Mouse (Mus musculus) liver, adult 2 months (tissue): ENCODE measurements around the gene Six1. TPM values are rescaled to one million over a fixed set of nuclear protein-coding genes. Genes with fewer than 3 reads are reported as not detected.
"Not testable (repeated sequence)": the region's sequence is repeated elsewhere in the genome, so short reads cannot be mapped to it uniquely, and the experiment has no call there.

Experiments
- DNase-seq: peaks from one replicate; pipeline ENCODE4 v3.0.0-alpha.2; 2011; ENCODE audit warnings: low read depth, low spot score; ENCODE audit errors: extremely low read depth
- H3K27ac ChIP-seq: fragments of 200-500 bp; replicated peaks from 2 replicates; pipeline ENCODE4 v1.5.1; 2012; ENCODE audit warnings: low read depth, mild to moderate bottlenecking, control low read depth, inconsistent platforms, low read length; ENCODE audit not compliant: insufficient read depth
- H3K27me3 ChIP-seq: fragments of 200-500 bp; 2 replicates; pipeline ENCODE4 v1.6.1; 2012; ENCODE audit warnings: mild to moderate bottlenecking, moderate library complexity, low read length, inconsistent platforms; ENCODE audit not compliant: control insufficient read depth, insufficient read depth
- H3K36me3 ChIP-seq: fragments of 200-500 bp; 2 replicates; pipeline ENCODE4 v1.6.1; 2012; ENCODE audit warnings: low read length, inconsistent platforms; ENCODE audit not compliant: control insufficient read depth, insufficient read depth
- H3K4me1 ChIP-seq: fragments of 200-500 bp; 2 replicates; pipeline ENCODE4 v1.6.1; 2011; ENCODE audit warnings: low read length; ENCODE audit not compliant: control insufficient read depth, insufficient read depth
- H3K4me3 ChIP-seq: fragments of 200-500 bp; 2 replicates; pipeline ENCODE4 v1.5.1; 2011; ENCODE audit warnings: low read depth, mild to moderate bottlenecking, control low read depth, low read length, moderate library complexity; ENCODE audit not compliant: insufficient read depth
- H3K79me2 ChIP-seq: fragments of 200-500 bp; 2 replicates; pipeline ENCODE4 v1.6.1; 2012; ENCODE audit warnings: inconsistent platforms, mild to moderate bottlenecking, low read length, moderate library complexity; ENCODE audit not compliant: control insufficient read depth, insufficient read depth
- H3K9ac ChIP-seq: fragments of 200-500 bp; 2 replicates; pipeline ENCODE4 v1.6.1; 2012; ENCODE audit warnings: low read depth, mild to moderate bottlenecking, control low read depth, inconsistent platforms, low read length
- CTCF ChIP-seq: fragments of 200-500 bp; IDR thresholded peaks from 2 replicates; pipeline ENCODE4 v1.5.1; 2011; ENCODE audit warnings: low read depth, low read length, control low read depth
- POLR2A ChIP-seq: fragments of 200-500 bp; IDR thresholded peaks from 2 replicates; pipeline ENCODE4 v1.6.1; 2011; ENCODE audit warnings: low read length, control low read depth; ENCODE audit not compliant: insufficient read depth; ENCODE audit errors: extremely low read depth
- WGBS: fragments of 180-500 bp; shearing (Covaris S2); methylation state at CpG from one replicate; pipeline ENCODE4 v1.1.7; 2018; 5-methylcytosine and 5-hydroxymethylcytosine counted together
- polyA plus RNA-seq: library from polyadenylated mRNA; depleted of rRNA; stranded (reverse); fragments of >200 nt; gene quantifications from 2 replicates; pipeline ENCODE4 v1.2.3, GENCODE M21; 2012; rRNA removed
- total RNA-seq: library from RNA; depleted of rRNA; stranded (reverse); fragments of >200 nt; gene quantifications from 2 replicates; pipeline ENCODE4 v1.2.3, GENCODE M21; 2014; rRNA removed

Gene Six1
- 0.09 TPM in 1 of 2 replicates, not detected in the other for total RNA-seq
- not detected in 2 replicates for polyA plus RNA-seq

- Histone ChIP-seq H3K27ac (no peak within 1 kb of the TSS), H3K27me3 (peaks cover 27% of the 10 kb centered on the region), H3K9ac (0 out of 2 replicates have a peak within 1 kb of the TSS, but pooled peaks have one; percentile 10)
Observed at GRCm38 (mm10) chr12:73053668-73054241, at the start of gene Six1. Six1 (minus strand) TSS chr12:73053887.

GRCm38 (mm10) chr12:73098593-73098992, 44.9 kb upstream of the Six1 start:
- H3K27ac ChIP-seq: no peak overlapping the region
- no peaks in the 10 kb centered on the region for H3K4me1 ChIP-seq
- WGBS: 91% methylated on average over 4 of the region's 4 CpGs
- DNase-seq: no peak
- H3K27me3 ChIP-seq: no peaks in the 10 kb centered on the region
- H3K4me3 ChIP-seq: no peak overlapping the region
- no peak for TF ChIP-seq CTCF
- no peak for TF ChIP-seq POLR2A
- no peaks in the 10 kb centered on the region for H3K36me3 ChIP-seq
- no peak overlapping the region for H3K9ac ChIP-seq
- H3K79me2 ChIP-seq: no peaks in the 10 kb centered on the region

More at GRCm38 (mm10) chr12:73053668-73054241, at the start of gene Six1:
- H3K36me3 ChIP-seq: no peaks in the 10 kb centered on the region
- peak; percentile 64 for DNase-seq
- no peaks in the 10 kb centered on the region for H3K79me2 ChIP-seq
- TF ChIP-seq POLR2A (no peak), CTCF (peak; percentile 64)
- H3K4me1 ChIP-seq: peaks cover 3% of the 10 kb centered on the region; the same call in 1 of the 2 replicates
- WGBS: under 1% methylated on average over 42 of the region's 42 CpGs
- peak within 1 kb of the TSS; percentile 58 for H3K4me3 ChIP-seq

GRCm38 (mm10) chr12:73096177-73096576, 42.5 kb upstream of the Six1 start:
- not testable (repeated sequence) for H3K9ac ChIP-seq, DNase-seq, H3K4me3 ChIP-seq, H3K4me1 ChIP-seq, H3K27me3 ChIP-seq, H3K36me3 ChIP-seq, H3K27ac ChIP-seq, H3K79me2 ChIP-seq
- 86% methylated on average over 5 of the region's 5 CpGs for WGBS

GRCm38 (mm10) chr12:73094605-73095004, 40.9 kb upstream of the Six1 start:
- H3K36me3 ChIP-seq: no peaks in the 10 kb centered on the region
- 38% methylated on average over 2 of the region's 2 CpGs for WGBS
- no peak overlapping the region for H3K4me3 ChIP-seq
- TF ChIP-seq POLR2A (no peak), CTCF (no peak)
- no peak overlapping the region for H3K27ac ChIP-seq
- DNase-seq: no peak
- no peak overlapping the region for H3K9ac ChIP-seq
- no peaks in the 10 kb centered on the region for H3K79me2 ChIP-seq
- no peaks in the 10 kb centered on the region for H3K27me3 ChIP-seq
- H3K4me1 ChIP-seq: no peaks in the 10 kb centered on the region

GRCm38 (mm10) chr12:73094189-73094588, 40.5 kb upstream of the Six1 start:
- no peak for TF ChIP-seq POLR2A
- TF ChIP-seq CTCF: no peak

GRCm38 (mm10) chr12:73090672-73091335, 37.1 kb upstream of the Six1 start:
- H3K36me3 ChIP-seq: no peaks in the 10 kb centered on the region
- WGBS: 21% methylated on average over 7 of the region's 7 CpGs
- H3K27me3 ChIP-seq: no peaks in the 10 kb centered on the region
- TF ChIP-seq POLR2A: no peak
- no peak for TF ChIP-seq CTCF
- H3K4me1 ChIP-seq: no peaks in the 10 kb centered on the region
- no peak overlapping the region for H3K4me3 ChIP-seq
- H3K9ac ChIP-seq: no peak overlapping the region
- H3K27ac ChIP-seq: peak overlapping the region; percentile 43; the same call in 1 of the 2 replicates
- peak; percentile 97 for DNase-seq
- no peaks in the 10 kb centered on the region for H3K79me2 ChIP-seq

More at GRCm38 (mm10) chr12:73094189-73094588, 40.5 kb upstream of the Six1 start:
- no peaks in the 10 kb centered on the region for H3K27me3 ChIP-seq
- no peak overlapping the region for H3K9ac ChIP-seq
- H3K36me3 ChIP-seq: no peaks in the 10 kb centered on the region
- WGBS: 68% methylated on average over 2 of the region's 2 CpGs
- no peak overlapping the region for H3K4me3 ChIP-seq
- no peaks in the 10 kb centered on the region for H3K4me1 ChIP-seq
- no peak for DNase-seq
- H3K79me2 ChIP-seq: no peaks in the 10 kb centered on the region
- H3K27ac ChIP-seq: no peak overlapping the region
